Mouse (Mus musculus): Measurements from ENCODE around the gene Syne1. TPM values are rescaled to one million over a fixed set of nuclear protein-coding genes. Genes with fewer than 3 reads are reported as not detected.

Gene Syne1
- polyA plus RNA-seq, 1 experiment from 2014 or later: 3.5 TPM

DNA sequence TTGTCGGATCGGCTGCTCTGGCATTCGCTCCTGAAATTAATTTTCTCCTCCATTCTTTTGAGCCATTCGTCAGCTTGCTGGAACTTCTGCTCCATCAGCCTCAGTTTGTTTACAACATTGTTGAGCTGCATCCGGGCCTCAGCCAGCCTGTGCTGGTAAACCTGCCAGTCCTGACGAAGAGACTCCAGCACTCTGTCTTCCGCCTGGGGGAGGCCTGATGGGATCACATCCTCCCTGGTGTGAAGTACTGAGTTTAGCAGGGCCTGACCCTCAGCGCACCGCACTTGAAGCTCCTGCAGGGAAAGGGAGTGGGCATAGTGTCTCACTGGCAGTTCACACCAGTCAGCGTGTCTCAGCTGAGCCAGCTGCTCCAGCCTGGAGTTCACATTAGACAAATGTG, 300.6 kb downstream of the Syne1 start:
- no peak for DNase-seq (ENCODE audit: low spot score)
- Histone ChIP-seq H3K4me1 (0 out of 2 replicates have a peak, but pooled peaks cover 4% of the 10 kb centered on the region), H3K36me3 (peaks cover 6% of the 10 kb centered on the region; the same call in 1 of the 2 replicates), H3K9me3 (replicated peaks) (no peaks in the 10 kb centered on the region), H3K4me3 (no peak overlapping the region), H3K27ac (no peak overlapping the region), H3K27me3 (ENCODE audit: low read depth, poor library complexity, severe bottlenecking) (no peaks in the 10 kb centered on the region)
- WGBS: 63% methylated on average over 10 of the region's 10 CpGs

DNA sequence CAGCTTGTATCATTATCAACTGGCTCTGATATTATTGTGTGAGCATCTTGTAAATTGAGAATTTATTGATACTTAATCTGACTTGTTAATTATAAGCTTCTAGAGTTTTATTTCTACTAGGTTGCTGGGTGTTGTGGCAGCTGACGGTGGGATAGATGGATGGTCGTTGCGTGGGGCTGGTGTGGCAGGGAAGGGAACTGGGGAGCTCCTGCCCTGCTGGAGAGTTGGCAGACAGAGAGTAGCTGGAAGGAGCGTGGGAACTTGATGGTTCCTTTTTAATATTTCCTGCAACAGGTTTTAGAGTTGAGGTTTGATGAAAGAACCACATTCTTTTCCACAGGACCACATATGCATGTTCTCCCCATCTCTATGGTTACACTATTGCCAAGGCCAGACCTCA, 311.6 kb downstream of the Syne1 start:
- no peaks in the 10 kb centered on the region; the same call in 1 of the 2 replicates for H3K36me3 ChIP-seq
- no peak for DNase-seq (ENCODE audit: low spot score)
- H3K4me3 ChIP-seq: no peak overlapping the region
- WGBS: 85% methylated on average over 4 of the region's 4 CpGs
- no peaks in the 10 kb centered on the region for H3K9me3 ChIP-seq (replicated peaks)
- H3K4me1 ChIP-seq: peaks cover 14% of the 10 kb centered on the region
- H3K27me3 ChIP-seq (ENCODE audit: low read depth, poor library complexity, severe bottlenecking): no peaks in the 10 kb centered on the region
- H3K27ac ChIP-seq: no peak overlapping the region

- H3K36me3 ChIP-seq: no peaks in the 10 kb centered on the region; the same call in 1 of the 2 replicates
- 46% methylated on average over 4 of the region's 4 CpGs for WGBS
- H3K9me3 ChIP-seq (replicated peaks): no peaks in the 10 kb centered on the region
- no peak for DNase-seq (ENCODE audit: low spot score)
- H3K27ac ChIP-seq: no peak overlapping the region
- H3K4me3 ChIP-seq: no peak overlapping the region
- peaks cover 13% of the 10 kb centered on the region for H3K4me1 ChIP-seq
- H3K27me3 ChIP-seq (ENCODE audit: low read depth, poor library complexity, severe bottlenecking): no peaks in the 10 kb centered on the region
These were observed 314.4 kb downstream of the Syne1 start for GRCm38 (mm10) chr10:5236926-5237325.

GRCm38 (mm10) chr10:5236171-5236570, 315.1 kb downstream of the Syne1 start:
- H3K36me3 ChIP-seq: no peaks in the 10 kb centered on the region; the same call in 1 of the 2 replicates
- WGBS: 88% methylated on average over 3 of the region's 3 CpGs
- no peak overlapping the region for H3K4me3 ChIP-seq
- no peak for DNase-seq (ENCODE audit: low spot score)
- no peaks in the 10 kb centered on the region for H3K9me3 ChIP-seq (replicated peaks)
- no peak overlapping the region for H3K27ac ChIP-seq
- H3K4me1 ChIP-seq: peaks cover 13% of the 10 kb centered on the region
- no peaks in the 10 kb centered on the region for H3K27me3 ChIP-seq (ENCODE audit: low read depth, poor library complexity, severe bottlenecking)

DNA sequence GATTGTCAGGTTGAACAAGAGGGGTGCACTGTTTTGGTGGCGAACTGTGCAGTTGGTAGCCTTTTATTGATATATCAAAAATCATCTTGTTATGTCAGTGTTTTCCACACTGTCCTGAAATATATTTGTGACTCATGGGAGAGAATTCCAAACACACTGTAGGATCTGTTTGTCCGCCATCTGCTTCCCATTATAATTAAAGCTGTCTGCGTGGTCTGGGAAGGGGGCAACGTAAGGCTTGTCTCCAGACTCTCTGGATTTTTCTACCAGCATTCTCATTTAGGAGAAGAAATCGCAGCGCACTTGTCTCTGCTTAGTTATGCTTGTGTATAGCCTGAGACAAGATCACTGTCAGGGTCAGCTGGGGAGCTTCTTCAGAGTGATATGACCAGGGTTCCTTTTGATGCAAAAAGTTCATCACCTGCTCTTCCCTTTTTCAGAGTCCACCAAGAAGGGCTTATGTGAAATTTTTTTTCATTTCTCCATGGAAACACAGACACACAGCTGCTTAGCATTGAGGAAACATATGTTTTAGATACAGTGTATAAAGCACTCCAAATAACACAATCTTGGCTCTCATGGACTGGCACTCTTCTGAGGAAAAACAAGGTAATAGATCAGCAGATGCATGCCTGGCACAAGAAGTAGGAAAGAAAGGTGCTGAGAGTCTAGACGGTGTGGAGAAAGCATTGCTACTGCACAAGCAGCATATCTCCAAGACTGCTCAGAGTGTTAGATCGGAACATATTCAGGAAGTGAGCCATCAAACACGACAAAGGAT, 316.4 kb downstream of the Syne1 start:
- no peak for DNase-seq (ENCODE audit: low spot score)
- H3K4me3 ChIP-seq: no peak overlapping the region
- peaks cover 13% of the 10 kb centered on the region for H3K4me1 ChIP-seq
- H3K27me3 ChIP-seq (ENCODE audit: low read depth, poor library complexity, severe bottlenecking): no peaks in the 10 kb centered on the region
- no peaks in the 10 kb centered on the region; the same call in 1 of the 2 replicates for H3K36me3 ChIP-seq
- peak overlapping the region; percentile 58 for H3K27ac ChIP-seq
- 61% methylated on average over 9 of the region's 9 CpGs for WGBS
- no peaks in the 10 kb centered on the region for H3K9me3 ChIP-seq (replicated peaks)

DNA sequence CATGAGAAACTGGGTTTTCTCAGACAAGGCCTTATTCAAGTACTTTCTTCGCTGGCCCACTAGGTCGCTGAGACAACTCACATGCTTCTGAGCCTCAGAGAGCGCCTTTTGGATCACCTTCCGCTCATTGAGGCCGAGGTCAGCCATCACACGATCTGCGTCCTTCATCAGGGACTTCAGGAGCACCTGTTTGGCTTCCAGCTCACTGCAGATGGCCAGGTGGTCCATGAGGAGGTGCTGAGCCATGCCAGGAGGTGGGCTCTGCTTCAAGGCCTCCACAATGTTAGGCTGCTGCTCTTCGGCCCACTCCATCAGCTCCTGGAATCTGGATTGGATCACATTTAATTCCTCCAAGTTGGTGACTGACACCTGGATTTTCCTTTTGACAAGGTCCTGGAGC, 322.2 kb downstream of the Syne1 start:
- WGBS: 96% methylated on average over 8 of the region's 8 CpGs
- DNase-seq (ENCODE audit: low spot score): no peak
- peaks cover 8% of the 10 kb centered on the region for H3K36me3 ChIP-seq
- no peaks in the 10 kb centered on the region for H3K9me3 ChIP-seq (replicated peaks)
- no peaks in the 10 kb centered on the region for H3K27me3 ChIP-seq (ENCODE audit: low read depth, poor library complexity, severe bottlenecking)
- H3K4me1 ChIP-seq: no peaks in the 10 kb centered on the region
- H3K4me3 ChIP-seq: no peak overlapping the region
- no peak overlapping the region for H3K27ac ChIP-seq

GRCm38 (mm10) chr10:5227395-5228076, 323.7 kb downstream of the Syne1 start:
- H3K27me3 ChIP-seq (ENCODE audit: low read depth, poor library complexity, severe bottlenecking): no peaks in the 10 kb centered on the region
- H3K4me1 ChIP-seq: no peaks in the 10 kb centered on the region
- peaks cover 8% of the 10 kb centered on the region for H3K36me3 ChIP-seq
- H3K4me3 ChIP-seq: no peak overlapping the region
- DNase-seq (ENCODE audit: low spot score): no peak
- H3K27ac ChIP-seq: no peak overlapping the region
- no peaks in the 10 kb centered on the region for H3K9me3 ChIP-seq (replicated peaks)
- WGBS: 78% methylated on average over 20 of the region's 20 CpGs

DNA sequence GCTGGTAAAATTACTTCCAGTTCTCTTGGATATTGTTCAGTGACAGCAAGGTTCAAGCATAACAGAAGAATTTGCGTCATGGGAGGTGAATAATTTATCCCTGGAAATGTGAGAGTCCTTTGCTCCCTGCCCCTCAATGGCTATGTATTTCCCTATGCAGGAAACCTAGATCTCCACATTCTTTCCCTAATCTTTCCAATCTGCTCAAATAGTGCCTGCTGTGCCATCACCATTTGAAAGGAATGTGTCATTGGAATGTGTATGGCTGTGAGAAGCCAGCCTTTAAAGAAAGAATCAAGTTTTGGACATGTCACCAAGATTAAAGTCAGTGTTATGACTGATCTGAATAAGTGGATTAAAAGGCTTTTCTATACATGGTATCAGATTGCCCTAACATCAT, 335.3 kb downstream of the Syne1 start:
- WGBS: 59% methylated on average over 1 of the region's 1 CpGs
- Histone ChIP-seq H3K27ac (no peak overlapping the region), H3K4me3 (no peak overlapping the region), H3K9me3 (replicated peaks) (no peaks in the 10 kb centered on the region), H3K27me3 (ENCODE audit: low read depth, poor library complexity, severe bottlenecking) (no peaks in the 10 kb centered on the region), H3K4me1 (no peaks in the 10 kb centered on the region), H3K36me3 (peaks cover 3% of the 10 kb centered on the region; the same call in 1 of the 2 replicates)
- no peak for DNase-seq (ENCODE audit: low spot score)

DNA sequence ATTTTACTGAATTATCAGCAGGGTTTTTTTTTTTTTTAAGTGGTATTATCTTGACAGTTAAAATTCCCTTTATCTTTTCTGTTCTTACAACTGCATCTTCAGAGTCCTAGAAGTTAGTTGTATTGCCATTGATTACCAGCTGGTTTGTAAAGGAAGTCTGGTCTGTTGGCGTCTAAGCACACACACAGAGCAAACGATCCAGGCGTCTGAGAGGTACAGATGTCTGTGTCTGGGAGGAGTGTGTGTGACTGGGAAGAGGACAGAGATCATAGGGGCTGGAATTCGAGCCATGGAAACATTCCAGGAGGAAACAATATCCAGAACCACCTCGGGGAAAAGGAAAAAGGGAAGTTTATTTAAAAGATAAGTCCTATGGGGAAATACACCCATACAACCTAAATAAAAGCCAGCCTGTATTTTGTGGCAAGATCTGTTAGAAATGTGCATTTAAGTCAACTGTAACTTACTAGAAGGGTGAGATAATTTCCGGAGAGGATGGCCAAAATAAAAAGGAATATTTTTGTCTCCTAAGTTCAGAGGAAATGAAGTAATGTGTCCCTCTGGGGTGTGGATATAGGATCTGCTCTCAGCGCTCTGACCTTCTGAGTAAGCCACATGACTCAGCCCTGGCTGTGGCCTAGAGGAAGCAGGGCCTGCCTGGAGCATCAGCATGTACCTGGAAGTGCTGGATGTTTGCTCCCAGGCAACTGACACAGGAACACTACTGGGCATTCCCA, 343.2 kb downstream of the Syne1 start:
- no peaks in the 10 kb centered on the region for H3K27me3 ChIP-seq (ENCODE audit: low read depth, poor library complexity, severe bottlenecking)
- H3K36me3 ChIP-seq: no peaks in the 10 kb centered on the region
- no peaks in the 10 kb centered on the region for H3K9me3 ChIP-seq (replicated peaks)
- no peak for DNase-seq (ENCODE audit: low spot score)
- 36% methylated on average over 7 of the region's 7 CpGs for WGBS
- no peak overlapping the region for H3K27ac ChIP-seq
- no peaks in the 10 kb centered on the region for H3K4me1 ChIP-seq
- H3K4me3 ChIP-seq: no peak overlapping the region

DNA sequence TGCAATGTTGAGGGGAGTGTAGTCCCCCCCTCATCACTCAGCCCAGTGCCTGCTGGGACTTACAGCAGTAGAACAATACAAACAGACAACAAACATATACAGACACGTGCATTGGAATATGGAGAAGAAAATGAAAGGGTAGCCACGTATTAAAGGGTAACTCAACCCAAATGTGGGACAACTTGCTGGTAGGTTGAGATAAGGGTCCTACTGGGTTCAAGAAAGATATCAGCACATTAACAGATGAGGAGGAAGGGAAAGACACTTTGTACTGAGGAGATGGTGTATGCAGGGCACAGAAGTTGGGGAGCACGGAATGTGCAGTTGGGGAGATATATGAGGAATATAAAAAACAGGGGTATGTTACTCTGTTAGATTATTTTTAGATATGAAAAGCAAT, 345.3 kb downstream of the Syne1 start:
- H3K4me3 ChIP-seq: no peak overlapping the region
- 90% methylated on average over 3 of the region's 3 CpGs for WGBS
- DNase-seq (ENCODE audit: low spot score): no peak
- no peaks in the 10 kb centered on the region for H3K9me3 ChIP-seq (replicated peaks)
- no peaks in the 10 kb centered on the region for H3K4me1 ChIP-seq
- H3K36me3 ChIP-seq: no peaks in the 10 kb centered on the region
- H3K27ac ChIP-seq: no peak overlapping the region
- H3K27me3 ChIP-seq (ENCODE audit: low read depth, poor library complexity, severe bottlenecking): no peaks in the 10 kb centered on the region

DNA sequence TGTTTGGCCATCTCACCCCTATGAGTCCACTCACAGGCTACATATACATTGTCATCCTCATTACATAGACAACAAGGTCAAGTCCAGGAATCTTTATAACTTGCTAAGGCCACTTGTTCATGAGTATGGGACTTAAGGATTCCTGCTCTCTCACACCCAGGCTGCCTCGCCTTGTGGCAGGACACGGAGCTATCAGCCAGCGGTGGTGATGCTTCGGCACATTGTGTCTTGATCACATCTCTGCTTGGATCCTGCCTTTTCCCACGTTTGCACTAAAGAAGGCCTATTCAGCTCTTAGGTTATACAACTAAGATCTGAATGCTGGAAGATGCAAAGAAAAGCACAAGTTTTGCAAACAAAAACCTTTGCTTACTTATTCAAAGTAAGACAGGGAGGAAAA, 345.7 kb downstream of the Syne1 start:
- WGBS: 89% methylated on average over 5 of the region's 5 CpGs
- no peaks in the 10 kb centered on the region for H3K36me3 ChIP-seq
- DNase-seq (ENCODE audit: low spot score): no peak

DNA sequence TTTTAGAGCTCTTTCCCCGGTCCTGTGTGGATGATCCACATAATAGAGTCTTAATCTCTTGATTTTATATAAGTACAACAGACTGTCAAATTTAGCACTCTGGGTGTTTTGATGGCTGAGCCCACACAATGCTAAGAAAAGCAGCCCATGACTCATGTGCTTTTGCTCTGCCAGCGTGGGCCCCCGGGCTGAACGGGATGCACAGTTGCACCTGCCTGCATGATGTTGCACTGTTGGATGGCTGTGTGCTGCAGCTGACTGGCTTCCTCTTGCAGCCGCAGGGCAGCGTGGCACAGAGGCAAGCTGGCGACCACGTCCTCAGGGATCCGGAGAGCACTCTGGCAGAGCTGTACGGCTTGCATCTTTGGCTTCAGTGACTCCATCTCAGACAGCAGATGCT, 347.4 kb downstream of the Syne1 start:
- no peak for DNase-seq (ENCODE audit: low spot score)

More for the DNA sequence above, 345.7 kb downstream of the Syne1 start:
- Histone ChIP-seq H3K4me3 (no peak overlapping the region), H3K9me3 (replicated peaks) (no peaks in the 10 kb centered on the region), H3K27ac (no peak overlapping the region), H3K4me1 (no peaks in the 10 kb centered on the region), H3K27me3 (ENCODE audit: low read depth, poor library complexity, severe bottlenecking) (no peaks in the 10 kb centered on the region)

DNA sequence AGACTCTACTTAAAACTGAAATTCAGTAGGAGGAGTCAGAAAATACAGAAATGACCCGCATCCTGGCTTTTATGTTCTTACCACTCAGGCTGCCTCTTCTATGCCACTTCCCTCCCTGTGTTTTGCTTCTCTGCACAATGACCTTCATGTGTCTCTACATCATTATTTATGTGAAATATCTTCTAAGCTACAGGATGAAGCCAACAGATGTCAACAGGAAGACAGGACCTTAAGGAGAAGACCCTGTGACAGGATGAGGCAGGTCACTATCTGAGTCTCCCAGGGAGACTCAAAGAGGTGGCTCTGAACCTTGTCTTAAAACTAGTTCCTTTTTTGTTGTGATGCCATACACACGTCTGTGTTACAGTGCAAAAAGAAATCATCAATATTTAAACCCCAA, 353.9 kb downstream of the Syne1 start:
- H3K4me1 ChIP-seq: peaks cover 12% of the 10 kb centered on the region; the same call in 1 of the 2 replicates
- H3K36me3 ChIP-seq: no peaks in the 10 kb centered on the region
- H3K27ac ChIP-seq: no peak overlapping the region
- no peak overlapping the region for H3K4me3 ChIP-seq
- no peak for DNase-seq (ENCODE audit: low spot score)
- no peaks in the 10 kb centered on the region for H3K27me3 ChIP-seq (ENCODE audit: low read depth, poor library complexity, severe bottlenecking)
- WGBS: 77% methylated on average over 2 of the region's 2 CpGs
- H3K9me3 ChIP-seq (replicated peaks): no peaks in the 10 kb centered on the region

More for the DNA sequence above, 347.4 kb downstream of the Syne1 start:
- H3K9me3 ChIP-seq (replicated peaks): no peaks in the 10 kb centered on the region
- no peak overlapping the region for H3K27ac ChIP-seq
- no peaks in the 10 kb centered on the region for H3K27me3 ChIP-seq (ENCODE audit: low read depth, poor library complexity, severe bottlenecking)
- WGBS: 91% methylated on average over 10 of the region's 10 CpGs
- H3K4me1 ChIP-seq: no peaks in the 10 kb centered on the region
- no peak overlapping the region for H3K4me3 ChIP-seq
- H3K36me3 ChIP-seq: no peaks in the 10 kb centered on the region

Measured in limb, embryonic 10.5 days (tissue).